Mouse (Mus musculus) liver, embryonic 11.5 days (tissue): Measurements from ENCODE around the gene Ip6k1. TPM values are rescaled to one million over a fixed set of nuclear protein-coding genes. Genes with fewer than 3 reads are reported as not detected.

ENCODE experiments used
- ATAC-seq: fragments of 200-750 bp; cut with Nextera tagmentation; replicated peaks from 2 replicates; pipeline ENCODE4 v1.8.0; 2017; ENCODE audit warnings: moderate number of reproducible peaks, mild to moderate bottlenecking, moderate TSS enrichment, moderate library complexity; ENCODE audit not compliant: low FRiP score
- DNase-seq: peaks from one replicate; pipeline ENCODE4 v3.0.0-alpha.2; 2017; ENCODE audit warnings: low spot score
- H3K27ac ChIP-seq: fragments of 300-500 bp; sonication (generic); 2 replicates; pipeline ENCODE4 v1.5.1; 2014; ENCODE audit warnings: mild to moderate bottlenecking, low read depth, low read length, control low read depth
- H3K27me3 ChIP-seq: fragments of 300-500 bp; sonication (generic); replicated peaks from 2 replicates; pipeline ENCODE4 v1.6.1; 2014; ENCODE audit warnings: low read length, mixed read lengths; ENCODE audit not compliant: control insufficient read depth, insufficient read depth
- H3K36me3 ChIP-seq: fragments of 300-500 bp; sonication (generic); 2 replicates; pipeline ENCODE4 v1.6.1; 2014; ENCODE audit warnings: mild to moderate bottlenecking, low read length, moderate library complexity, mixed read lengths; ENCODE audit not compliant: control insufficient read depth, insufficient read depth
- H3K4me1 ChIP-seq: fragments of 300-500 bp; sonication (generic); replicated peaks from 2 replicates; pipeline ENCODE4 v1.6.1; 2014; ENCODE audit warnings: low read length, mixed read lengths; ENCODE audit not compliant: control insufficient read depth, insufficient read depth
- H3K4me2 ChIP-seq: fragments of 300-500 bp; sonication (generic); 2 replicates; pipeline ENCODE4 v1.6.1; 2014; ENCODE audit warnings: mild to moderate bottlenecking, control low read depth, moderate library complexity
- H3K4me3 ChIP-seq: fragments of 300-500 bp; sonication (generic); 2 replicates; pipeline ENCODE4 v1.5.1; 2014; ENCODE audit warnings: low read depth, low read length, control low read depth
- H3K9ac ChIP-seq: fragments of 300-500 bp; sonication (generic); 2 replicates; pipeline ENCODE4 v1.6.1; 2014; ENCODE audit warnings: low read depth, low read length, control low read depth
- H3K9me3 ChIP-seq: fragments of 300-500 bp; sonication (generic); 2 replicates; pipeline ENCODE4 v1.6.1; 2016; ENCODE audit warnings: low read length, inconsistent platforms, mixed read lengths; ENCODE audit not compliant: control insufficient read depth
- WGBS: fragments of 180-500 bp; shearing (Covaris S2); extraction: QIAGEN DNeasy Blood & Tissue Kit; methylation state at CpG from one replicate; pipeline ENCODE4 v1.1.7; 2014; 5-methylcytosine and 5-hydroxymethylcytosine counted together
- polyA plus RNA-seq: library from polyadenylated mRNA; unstranded; fragments of >200 nt; fragmentation: Nextera tagmentation; extraction: Ambion mirVana; gene quantifications from 2 replicates; pipeline ENCODE4 v1.2.1, GENCODE M21; 2014

The Ip6k1 gene
- polyA plus RNA-seq, 1 experiment from 2014 or later = 26.6 TPM

- no peak overlapping the region for H3K9ac ChIP-seq
- no peak overlapping the region for H3K4me2 ChIP-seq
- no peak overlapping the region for H3K4me3 ChIP-seq
- no peaks in the 10 kb centered on the region for H3K27me3 ChIP-seq
- DNase-seq (peak; percentile 80), ATAC-seq (peak; percentile 80)
- peaks cover 21% of the 10 kb centered on the region for H3K36me3 ChIP-seq
- WGBS = 17% methylated on average over 5 of the region's 5 CpGs
- H3K27ac ChIP-seq = no peak overlapping the region
- H3K4me1 ChIP-seq = 0 out of 2 replicates have a peak, but pooled peaks cover 4% of the 10 kb centered on the region
- no peaks in the 10 kb centered on the region for H3K9me3 ChIP-seq
Measured at GRCm38 (mm10) chr9:107963700-107964099, 38.6 kb upstream of the Ip6k1 start.

- H3K36me3 ChIP-seq = peaks cover 21% of the 10 kb centered on the region
- H3K4me3 ChIP-seq = no peak overlapping the region
- WGBS = 88% methylated on average over 9 of the region's 9 CpGs
- H3K27ac ChIP-seq = no peak overlapping the region
- no peak overlapping the region for H3K4me2 ChIP-seq
- no peaks in the 10 kb centered on the region for H3K27me3 ChIP-seq
- no peak for ATAC-seq
- 0 out of 2 replicates have a peak, but pooled peaks cover 4% of the 10 kb centered on the region for H3K4me1 ChIP-seq
- H3K9ac ChIP-seq = peak overlapping the region; percentile 5; the same call in 1 of the 2 replicates
- no peak for DNase-seq
- H3K9me3 ChIP-seq = no peaks in the 10 kb centered on the region
Measured at GRCm38 (mm10) chr9:107964681-107965080, 37.6 kb upstream of the Ip6k1 start.

GRCm38 (mm10) chr9:107966676-107967075 is 35.6 kb upstream of the Ip6k1 start:
- no peaks in the 10 kb centered on the region for H3K27me3 ChIP-seq
- no peak overlapping the region for H3K4me2 ChIP-seq
- ATAC-seq = no peak
- no peak overlapping the region for H3K4me3 ChIP-seq
- H3K27ac ChIP-seq = peak overlapping the region; percentile 5; the same call in 1 of the 2 replicates
- no peak overlapping the region for H3K9ac ChIP-seq
- peaks cover 17% of the 10 kb centered on the region for H3K4me1 ChIP-seq
- H3K36me3 ChIP-seq = peaks cover 14% of the 10 kb centered on the region
- WGBS = 66% methylated on average over 10 of the region's 10 CpGs
- DNase-seq = no peak
- H3K9me3 ChIP-seq = no peaks in the 10 kb centered on the region

- no peaks in the 10 kb centered on the region for H3K27me3 ChIP-seq
- no peak for ATAC-seq
- peaks cover 24% of the 10 kb centered on the region for H3K4me1 ChIP-seq
- 90% methylated on average over 6 of the region's 6 CpGs for WGBS
- peaks cover 12% of the 10 kb centered on the region for H3K36me3 ChIP-seq
- no peaks in the 10 kb centered on the region for H3K9me3 ChIP-seq
- H3K9ac ChIP-seq = no peak overlapping the region
- no peak for DNase-seq
- no peak overlapping the region for H3K27ac ChIP-seq
- H3K4me3 ChIP-seq = no peak overlapping the region
- H3K4me2 ChIP-seq = no peak overlapping the region
Measured at GRCm38 (mm10) chr9:107967437-107967836, 34.9 kb upstream of the Ip6k1 start.

- no peak overlapping the region for H3K4me2 ChIP-seq
Measured at GRCm38 (mm10) chr9:107968531-107968930, 33.8 kb upstream of the Ip6k1 start.

GRCm38 (mm10) chr9:107970311-107970710 is 32.0 kb upstream of the Ip6k1 start:
- H3K4me1 ChIP-seq = peaks cover 41% of the 10 kb centered on the region
- H3K27ac ChIP-seq = peak overlapping the region; percentile 95; the same call in 1 of the 2 replicates
- no peaks in the 10 kb centered on the region for H3K9me3 ChIP-seq
- H3K9ac ChIP-seq = no peak overlapping the region
- H3K36me3 ChIP-seq = peaks cover 11% of the 10 kb centered on the region; the same call in 1 of the 2 replicates
- no peak for ATAC-seq
- 88% methylated on average over 5 of the region's 5 CpGs for WGBS
- H3K4me2 ChIP-seq = no peak overlapping the region
- no peaks in the 10 kb centered on the region for H3K27me3 ChIP-seq
- no peak for DNase-seq
- H3K4me3 ChIP-seq = no peak overlapping the region

More at GRCm38 (mm10) chr9:107968531-107968930, 33.8 kb upstream of the Ip6k1 start:
- no peaks in the 10 kb centered on the region for H3K27me3 ChIP-seq
- no peak overlapping the region for H3K9ac ChIP-seq
- H3K9me3 ChIP-seq = no peaks in the 10 kb centered on the region
- peaks cover 11% of the 10 kb centered on the region; the same call in 1 of the 2 replicates for H3K36me3 ChIP-seq
- H3K4me3 ChIP-seq = no peak overlapping the region
- ATAC-seq = no peak
- no peak overlapping the region for H3K27ac ChIP-seq
- peaks cover 35% of the 10 kb centered on the region for H3K4me1 ChIP-seq
- no peak for DNase-seq
- 86% methylated on average over 7 of the region's 7 CpGs for WGBS

- Histone ChIP-seq H3K4me2 (peak overlapping the region; percentile 49), H3K9ac (peak overlapping the region; percentile 52), H3K9me3 (no peaks in the 10 kb centered on the region), H3K27me3 (no peaks in the 10 kb centered on the region), H3K4me3 (0 out of 2 replicates have a peak overlapping the region, but pooled peaks have one; percentile 21), H3K36me3 (peaks cover 11% of the 10 kb centered on the region; the same call in 1 of the 2 replicates), H3K27ac (peak overlapping the region; percentile 95), H3K4me1 (peaks cover 52% of the 10 kb centered on the region)
- whole genome bisulfite sequencing = 33% methylated on average over 8 of the region's 8 CpGs
- DNase-seq (peak; percentile 68), ATAC-seq (peak; percentile 83)
Measured at GRCm38 (mm10) chr9:107971690-107972541, 30.4 kb upstream of the Ip6k1 start.

GRCm38 (mm10) chr9:107974491-107975171 is 27.7 kb upstream of the Ip6k1 start:
- Histone ChIP-seq H3K36me3 (peaks cover 10% of the 10 kb centered on the region), H3K27me3 (no peaks in the 10 kb centered on the region), H3K4me1 (peaks cover 57% of the 10 kb centered on the region), H3K9me3 (no peaks in the 10 kb centered on the region), H3K4me2 (peak overlapping the region; percentile 96), H3K27ac (peak overlapping the region; percentile 95), H3K9ac (peak overlapping the region; percentile 77; the same call in 1 of the 2 replicates), H3K4me3 (peak overlapping the region; percentile 60)
- ATAC-seq (peak; percentile 79), DNase-seq (peak; percentile 53)
- 37% methylated on average over 10 of the region's 10 CpGs for WGBS
